Mouse (Mus musculus) testis, adult 2 months (tissue): Measurements from ENCODE around the gene Tcf7l1.

Experiments used
- CTCF ChIP-seq: fragments of 200-500 bp; IDR thresholded peaks from 2 replicates; pipeline ENCODE4 v1.5.1; 2012; ENCODE audit warnings: low read depth, mild to moderate bottlenecking, inconsistent platforms, low read length, moderate library complexity; ENCODE audit not compliant: control insufficient read depth, insufficient read depth, insufficient replicate concordance
- POLR2A ChIP-seq: fragments of 200-500 bp; IDR thresholded peaks from 2 replicates; pipeline ENCODE4 v1.6.1; 2012; ENCODE audit warnings: low read depth, mild to moderate bottlenecking, inconsistent platforms, low read length, moderate library complexity; ENCODE audit not compliant: control insufficient read depth

DNA sequence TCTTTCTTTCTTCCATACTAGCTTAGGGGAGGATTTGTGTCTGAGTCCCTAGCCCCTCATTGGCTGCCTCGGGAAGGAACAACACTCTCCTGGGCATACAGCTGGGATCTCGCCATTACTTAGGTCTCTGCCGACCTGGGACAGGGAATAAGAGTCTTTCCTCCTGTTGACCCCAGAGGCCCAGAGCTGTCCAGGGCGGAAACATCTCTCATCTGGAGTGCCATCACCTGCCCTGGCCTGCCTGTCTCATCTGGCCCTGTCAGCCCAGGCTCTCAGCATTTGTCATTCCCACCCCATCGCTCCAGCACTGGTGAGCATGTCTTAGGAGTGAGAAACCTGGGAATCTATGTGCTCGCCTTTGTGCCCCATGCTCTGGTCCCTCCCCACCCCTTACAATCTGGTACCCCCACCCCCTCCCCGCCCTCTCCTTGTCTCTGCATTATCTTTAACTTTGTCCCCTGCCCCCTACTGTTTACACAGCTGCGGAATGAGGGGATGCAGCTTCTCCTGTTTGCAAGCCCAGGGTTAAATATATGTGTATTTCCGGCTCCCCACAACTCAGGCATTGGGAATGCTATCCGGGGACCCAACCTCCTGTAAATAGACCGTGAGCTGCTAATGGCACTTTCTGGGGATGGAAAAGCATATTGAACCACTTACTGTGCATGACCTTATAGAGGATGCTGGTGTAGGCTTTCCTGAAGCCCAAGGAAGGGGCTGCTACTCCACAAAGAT, 92.3 kb downstream of the Tcf7l1 start:
- TF ChIP-seq POLR2A (no peak), CTCF (no peak)
